Mouse (Mus musculus) mature B cell (primary cell): Measurements from ENCODE around the gene Rhod.

Experiments used
- in situ Hi-C: fragments of 300-500 bp; cut with MboI; formaldehyde crosslinking; loops from 2 replicates; pipeline ENCODE4 v1.14.3; 2019

Gene Rhod

GRCm38 (mm10) chr19:4450666-4451065 is 11.4 kb upstream of the Rhod start:
- in situ Hi-C loops = no loop called here

- in situ Hi-C loops = no loop called here
Measured at GRCm38 (mm10) chr19:4449230-4449629, 10.0 kb upstream of the Rhod start.

GRCm38 (mm10) chr19:4447445-4447844 is 8.2 kb upstream of the Rhod start:
- in situ Hi-C loops = no loop called here

- in situ Hi-C loops = no loop called here
Measured at GRCm38 (mm10) chr19:4446661-4447420, 7.6 kb upstream of the Rhod start.

GRCm38 (mm10) chr19:4442408-4442807 is 3.2 kb upstream of the Rhod start:
- in situ Hi-C loops = no loop called here

GRCm38 (mm10) chr19:4441621-4442161 is 2.5 kb upstream of the Rhod start:
- in situ Hi-C loops = no loop called here

- in situ Hi-C loops = no loop called here
Measured at GRCm38 (mm10) chr19:4441090-4441591, 1.9 kb upstream of the Rhod start.

GRCm38 (mm10) chr19:4440222-4440621 is 990 bp upstream of the Rhod start:
- in situ Hi-C loops = no loop called here

GRCm38 (mm10) chr19:4438791-4439160 is 456 bp downstream of the Rhod start:
- in situ Hi-C loops = no loop called here

GRCm38 (mm10) chr19:4437886-4438285 is 1.3 kb downstream of the Rhod start:
- in situ Hi-C loops = no loop called here

- in situ Hi-C loops = no loop called here
Measured at GRCm38 (mm10) chr19:4436254-4436653, 3.0 kb downstream of the Rhod start.

GRCm38 (mm10) chr19:4434999-4435398 is 4.2 kb downstream of the Rhod start:
- in situ Hi-C loops = no loop called here

- in situ Hi-C loops = no loop called here
Measured at GRCm38 (mm10) chr19:4433756-4434155, 5.5 kb downstream of the Rhod start.

GRCm38 (mm10) chr19:4430091-4430620 is 9.1 kb downstream of the Rhod start:
- in situ Hi-C loops = no loop called here

GRCm38 (mm10) chr19:4425610-4426366 is 13.4 kb downstream of the Rhod start:
- in situ Hi-C loops = no loop called here

- in situ Hi-C loops = no loop called here
Measured at GRCm38 (mm10) chr19:4423021-4423420, 16.2 kb downstream of the Rhod start.

- in situ Hi-C loops = no loop called here
Measured at GRCm38 (mm10) chr19:4422581-4422980, 16.7 kb downstream of the Rhod start.

- in situ Hi-C loops = no loop called here
Measured at GRCm38 (mm10) chr19:4420153-4420910, 18.9 kb downstream of the Rhod start.

GRCm38 (mm10) chr19:4419711-4420110 is 19.5 kb downstream of the Rhod start:
- in situ Hi-C loops = no loop called here

GRCm38 (mm10) chr19:4417713-4418112 is 21.5 kb downstream of the Rhod start:
- in situ Hi-C loops = no loop called here

- in situ Hi-C loops = no loop called here
Measured at GRCm38 (mm10) chr19:4417183-4417582, 22.0 kb downstream of the Rhod start.

- in situ Hi-C loops = no loop called here
Measured at GRCm38 (mm10) chr19:4414631-4415030, 24.6 kb downstream of the Rhod start.
